In the genomic region with DNA sequence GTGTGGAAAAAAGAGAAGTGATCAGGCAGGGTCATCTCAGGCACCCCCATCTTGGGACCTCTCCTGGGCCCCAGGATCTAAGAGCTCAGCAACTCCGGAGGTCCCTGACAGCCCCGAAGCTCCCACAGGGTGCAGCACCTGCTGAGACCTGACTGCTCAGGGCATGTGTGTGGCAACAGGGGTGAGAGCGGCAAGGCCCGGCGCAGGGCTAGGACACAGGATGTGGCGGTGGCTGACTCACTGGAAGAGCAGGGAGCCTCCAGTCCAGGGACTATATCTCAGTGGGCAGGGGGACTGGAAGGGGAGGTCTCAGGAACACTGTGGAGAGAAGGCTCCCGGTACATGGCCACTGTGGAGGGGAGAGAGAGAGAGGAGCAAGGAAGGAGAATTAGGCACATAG, we compare ENCODE assay signal across 23 mouse cellular contexts. TPM values are rescaled to one million over a fixed set of nuclear protein-coding genes. Genes with fewer than 3 reads are reported as not detected.
DNase-seq lines count a peak whose midpoint lies in the region; ATAC-seq lines count a peak whose summit lies in the region.
"Had no signal": no experiment of that assay in that cellular context is flagged by ENCODE, and none has a peak within 500 bp of the region (broad histone marks: within the 10 kb centered on the region; RNA-seq: fewer than 3 reads in every experiment).

No protein-coding gene starts in this region.

- H3K4me3 ChIP-seq in forebrain, embryonic 13.5 days, result no peak overlapping the region
- H3K4me3 ChIP-seq in forebrain, embryonic 14.5 days (ENCODE audit: low read depth, low read length), result no peak overlapping the region
- H3K4me3 ChIP-seq in midbrain, embryonic 10.5 days, result peak overlapping the region; percentile 12; the same call in 1 of the 2 replicates
- H3K4me3 ChIP-seq in midbrain, embryonic 15.5 days, result no peak overlapping the region
- H3K4me3 ChIP-seq: embryonic facial prominence, embryonic 13.5 days; forebrain, embryonic 12.5 days; gastrocnemius, adult 2 months; heart, embryonic 12.5 days; hindbrain, embryonic 10.5 days; hindbrain, embryonic 15.5 days had no signal

- H3K36me3 ChIP-seq in forebrain, embryonic 13.5 days (ENCODE audit: poor library complexity, severe bottlenecking), result no peaks in the 10 kb centered on the region
- no peaks in the 10 kb centered on the region for H3K36me3 ChIP-seq in forebrain, embryonic 14.5 days (ENCODE audit: control insufficient read depth, insufficient read depth, low read length)
- no peaks in the 10 kb centered on the region for H3K36me3 ChIP-seq in midbrain, embryonic 10.5 days
- no peaks in the 10 kb centered on the region for H3K36me3 ChIP-seq in midbrain, embryonic 15.5 days (replicated peaks)
- H3K36me3 ChIP-seq: embryonic facial prominence, embryonic 13.5 days; forebrain, embryonic 12.5 days; heart, embryonic 12.5 days; hindbrain, embryonic 10.5 days; hindbrain, embryonic 15.5 days had no signal

- ATAC-seq in forebrain, embryonic 13.5 days, result no peak
- no peak for ATAC-seq in forebrain, embryonic 14.5 days
- no peak for ATAC-seq in midbrain, embryonic 15.5 days (replicated peaks)
- ATAC-seq: activated CD4-positive, CD25-positive, alpha-beta regulatory T cell, adult 4 months; CD4-positive, CD25-positive, alpha-beta regulatory T cell, adult 4 months had no signal

- no peak overlapping the region for H3K9ac ChIP-seq in forebrain, embryonic 13.5 days
- H3K9ac ChIP-seq in forebrain, embryonic 14.5 days (ENCODE audit: low read length), result no peak overlapping the region
- H3K9ac ChIP-seq in midbrain, embryonic 15.5 days, result no peak overlapping the region
- H3K9ac ChIP-seq: embryonic facial prominence, embryonic 13.5 days; heart, embryonic 12.5 days; hindbrain, embryonic 15.5 days had no signal

- peaks cover 52% of the 10 kb centered on the region for H3K4me1 ChIP-seq in forebrain, embryonic 13.5 days
- peaks cover 27% of the 10 kb centered on the region for H3K4me1 ChIP-seq in forebrain, embryonic 14.5 days (ENCODE audit: control insufficient read depth, insufficient read depth, low read length)
- H3K4me1 ChIP-seq in midbrain, embryonic 10.5 days, result peaks cover 70% of the 10 kb centered on the region
- H3K4me1 ChIP-seq in midbrain, embryonic 15.5 days, result peaks cover 43% of the 10 kb centered on the region

- DNase-seq in forebrain, embryonic 14.5 days (ENCODE audit: low spot score), result no peak
- no peak for DNase-seq in midbrain, embryonic 10.5 days (ENCODE audit: low spot score)
- peak; percentile 49 for DNase-seq in 416B (ENCODE audit: low read depth)
- peak; percentile 21 for DNase-seq in induced T-regulatory cell, adult 2 months (ENCODE audit: low read depth)
- DNase-seq in lung, adult 18-20 months, result no peak
- no peak for DNase-seq in spleen, postnatal 4 days (ENCODE audit: low spot score in 2 of 2)
- DNase-seq: adrenal gland, postnatal 14 days; cerebellum, adult 18-20 months; cerebellum, adult 9-11 months; cerebellum, postnatal 36 days; gastrocnemius, adult 2 months; gastrocnemius, postnatal 25 days had no signal

- 83% methylated on average over 7 of the region's 7 CpGs for WGBS in forebrain, embryonic 13.5 days
- WGBS in forebrain, embryonic 14.5 days, result 80% methylated on average over 7 of the region's 7 CpGs
- 77% methylated on average over 7 of the region's 7 CpGs for WGBS in midbrain, embryonic 10.5 days
- WGBS in midbrain, embryonic 15.5 days, result 74% methylated on average over 7 of the region's 7 CpGs

- peak overlapping the region; percentile 1; the same call in 1 of the 2 replicates for H3K4me2 ChIP-seq in forebrain, embryonic 13.5 days
- H3K4me2 ChIP-seq in forebrain, embryonic 14.5 days (ENCODE audit: low read length), result no peak overlapping the region
- H3K4me2 ChIP-seq in midbrain, embryonic 15.5 days, result no peak overlapping the region
- H3K4me2 ChIP-seq: embryonic facial prominence, embryonic 13.5 days; forebrain, embryonic 12.5 days; heart, embryonic 12.5 days; hindbrain, embryonic 15.5 days had no signal

- peaks cover 43% of the 10 kb centered on the region for H3K27me3 ChIP-seq in forebrain, embryonic 13.5 days
- peaks cover 5% of the 10 kb centered on the region; the same call in 1 of the 2 replicates for H3K27me3 ChIP-seq in forebrain, embryonic 14.5 days (replicated peaks; ENCODE audit: control insufficient read depth, insufficient read depth, low read length)
- H3K27me3 ChIP-seq in midbrain, embryonic 10.5 days (ENCODE audit: low read depth, poor library complexity, severe bottlenecking), result peaks cover 92% of the 10 kb centered on the region
- H3K27me3 ChIP-seq in midbrain, embryonic 15.5 days (replicated peaks), result peaks cover 14% of the 10 kb centered on the region; the same call in 1 of the 2 replicates

- H3K9me3 ChIP-seq in forebrain, embryonic 13.5 days (replicated peaks), result no peaks in the 10 kb centered on the region
- H3K9me3 ChIP-seq in forebrain, embryonic 14.5 days (replicated peaks; ENCODE audit: control insufficient read depth, low read length), result no peaks in the 10 kb centered on the region
- no peaks in the 10 kb centered on the region for H3K9me3 ChIP-seq in midbrain, embryonic 10.5 days (replicated peaks)
- no peaks in the 10 kb centered on the region for H3K9me3 ChIP-seq in midbrain, embryonic 15.5 days
- H3K9me3 ChIP-seq: embryonic facial prominence, embryonic 13.5 days; forebrain, embryonic 12.5 days; heart, embryonic 12.5 days; hindbrain, embryonic 10.5 days; hindbrain, embryonic 15.5 days had no signal

- no peak overlapping the region for H3K27ac ChIP-seq in forebrain, embryonic 13.5 days
- H3K27ac ChIP-seq in forebrain, embryonic 14.5 days (ENCODE audit: low read depth, low read length), result no peak overlapping the region; the same call in 1 of the 2 replicates
- H3K27ac ChIP-seq in midbrain, embryonic 10.5 days (replicated peaks), result 0 out of 2 replicates have a peak overlapping the region, but pooled peaks have one; percentile 14
- H3K27ac ChIP-seq in midbrain, embryonic 15.5 days, result no peak overlapping the region
- H3K27ac ChIP-seq: embryonic facial prominence, embryonic 13.5 days; forebrain, embryonic 12.5 days; gastrocnemius, adult 2 months; hindbrain, embryonic 15.5 days had no signal

RNA-seq across cellular contexts. Expression of gene Chrnb1, which starts 2.2 kb away (rescaled TPM):
- polyA plus RNA-seq in forebrain, embryonic 13.5 days (2015; fragmentation: Nextera tagmentation; extraction: Ambion mirVana), result 1.5 TPM in 2 replicates
- 0.68 and 1.4 TPM in 2 replicates for polyA plus RNA-seq in forebrain, embryonic 14.5 days (2014; fragmentation: Nextera tagmentation; extraction: Ambion mirVana)
- 1.1 TPM in 2 replicates for polyA plus RNA-seq in midbrain, embryonic 10.5 days (2016; fragmentation: Nextera tagmentation; extraction: Ambion mirVana)
- polyA plus RNA-seq in midbrain, embryonic 15.5 days (2015; fragmentation: Nextera tagmentation; extraction: Ambion mirVana), result 0.98 and 1.2 TPM in 2 replicates

RNA-seq across cellular contexts. Expression of gene Fgf11, which starts 3.7 kb away (rescaled TPM):
- polyA plus RNA-seq in forebrain, embryonic 13.5 days (2015; fragmentation: Nextera tagmentation; extraction: Ambion mirVana), result 3.3 and 3.8 TPM in 2 replicates
- polyA plus RNA-seq in forebrain, embryonic 14.5 days (2014; fragmentation: Nextera tagmentation; extraction: Ambion mirVana), result 2.9 and 3.0 TPM in 2 replicates
- 1.0 and 1.4 TPM in 2 replicates for polyA plus RNA-seq in midbrain, embryonic 10.5 days (2016; fragmentation: Nextera tagmentation; extraction: Ambion mirVana)
- 3.7 and 4.5 TPM in 2 replicates for polyA plus RNA-seq in midbrain, embryonic 15.5 days (2015; fragmentation: Nextera tagmentation; extraction: Ambion mirVana)
- polyA plus RNA-seq: activated CD4-positive, CD25-positive, alpha-beta regulatory T cell, adult 4 months; CD4-positive, CD25-positive, alpha-beta regulatory T cell, adult 4 months had no signal

RNA-seq across cellular contexts. Expression of gene Tmem102, which starts 7.5 kb away (rescaled TPM):
- polyA plus RNA-seq in forebrain, embryonic 13.5 days (2015; fragmentation: Nextera tagmentation; extraction: Ambion mirVana), result 0.39 and 1.00 TPM in 2 replicates
- 0.15 and 0.52 TPM in 2 replicates for polyA plus RNA-seq in forebrain, embryonic 14.5 days (2014; fragmentation: Nextera tagmentation; extraction: Ambion mirVana)
- polyA plus RNA-seq in midbrain, embryonic 10.5 days (2016; fragmentation: Nextera tagmentation; extraction: Ambion mirVana), result 0.90 and 0.99 TPM in 2 replicates
- 0.74 and 0.86 TPM in 2 replicates for polyA plus RNA-seq in midbrain, embryonic 15.5 days (2015; fragmentation: Nextera tagmentation; extraction: Ambion mirVana)
- polyA plus RNA-seq: activated CD4-positive, CD25-positive, alpha-beta regulatory T cell, adult 4 months; CD4-positive, CD25-positive, alpha-beta regulatory T cell, adult 4 months had no signal

RNA-seq across cellular contexts. Expression of gene Gm39566, which starts 17.2 kb away (rescaled TPM):
- not detected in 2 replicates for polyA plus RNA-seq in forebrain, embryonic 13.5 days (2015; fragmentation: Nextera tagmentation; extraction: Ambion mirVana)
- not detected in 2 replicates for polyA plus RNA-seq in forebrain, embryonic 14.5 days (2014; fragmentation: Nextera tagmentation; extraction: Ambion mirVana)
- not detected in 2 replicates for polyA plus RNA-seq in midbrain, embryonic 10.5 days (2016; fragmentation: Nextera tagmentation; extraction: Ambion mirVana)
- polyA plus RNA-seq in midbrain, embryonic 15.5 days (2015; fragmentation: Nextera tagmentation; extraction: Ambion mirVana), result not detected in 2 replicates
- polyA plus RNA-seq: CD4-positive, CD25-positive, alpha-beta regulatory T cell, adult 4 months; embryonic facial prominence, embryonic 13.5 days; forebrain, embryonic 12.5 days; heart, embryonic 12.5 days; heart, embryonic 16.5 days; hindbrain, embryonic 10.5 days; hindbrain, embryonic 15.5 days; intestine, embryonic 14.5 days had no signal

RNA-seq across cellular contexts. Expression of gene Spem2, which starts 20.3 kb away (rescaled TPM):
- polyA plus RNA-seq in forebrain, embryonic 13.5 days (2015; fragmentation: Nextera tagmentation; extraction: Ambion mirVana), result not detected in 2 replicates
- polyA plus RNA-seq in forebrain, embryonic 14.5 days (2014; fragmentation: Nextera tagmentation; extraction: Ambion mirVana), result not detected in 2 replicates
- polyA plus RNA-seq in midbrain, embryonic 10.5 days (2016; fragmentation: Nextera tagmentation; extraction: Ambion mirVana), result not detected in 2 replicates
- polyA plus RNA-seq in midbrain, embryonic 15.5 days (2015; fragmentation: Nextera tagmentation; extraction: Ambion mirVana), result not detected in 2 replicates
- polyA plus RNA-seq: activated CD4-positive, CD25-positive, alpha-beta regulatory T cell, adult 4 months; CD4-positive, CD25-positive, alpha-beta regulatory T cell, adult 4 months; embryonic facial prominence, embryonic 13.5 days; forebrain, embryonic 12.5 days; heart, embryonic 12.5 days; heart, embryonic 16.5 days; hindbrain, embryonic 10.5 days; hindbrain, embryonic 15.5 days; intestine, embryonic 14.5 days had no signal

Comparison
In these comparisons a context has a peak if more than half of its experiments do, and no peak if none do; other contexts are left out.
1. DNase-seq: peak in 416B (single experiment) and induced T-regulatory cell, adult 2 months (single experiment); none in forebrain, embryonic 14.5 days (single experiment), midbrain, embryonic 10.5 days (single experiment), lung, adult 18-20 months (0 of 2) and spleen, postnatal 4 days (0 of 2).